Mouse (Mus musculus) E14TG2a.4 (cell line): ENCODE measurements at regions not wholly inside any gene's neighbourhood (a gene's known extent, or its start where the extent isn't known, plus 50 kb on each side); places are given as distances from the start of the nearest gene placed in this dataset.

ENCODE experiments used
- H3K27me3 ChIP-seq: 2 replicates; pipeline ENCODE4 v1.6.1; 2014; ENCODE audit warnings: low read length, control low read depth; ENCODE audit not compliant: insufficient read depth
- H3K36me3 ChIP-seq: 2 replicates; pipeline ENCODE4 v1.6.1; 2014; ENCODE audit warnings: low read length, control low read depth; ENCODE audit not compliant: insufficient read depth
- H3K4me1 ChIP-seq: replicated peaks from 2 replicates; pipeline ENCODE4 v1.6.1; 2014; ENCODE audit warnings: low read depth, low read length, control low read depth
- H3K4me3 ChIP-seq: replicated peaks from 2 replicates; pipeline ENCODE4 v1.5.1; 2014; ENCODE audit warnings: mild to moderate bottlenecking, low read length
- H3K9me3 ChIP-seq: 2 replicates; pipeline ENCODE4 v1.6.1; 2014; ENCODE audit warnings: low read length, control low read depth
- CTCF ChIP-seq: conservative IDR thresholded peaks from 2 replicates; pipeline ENCODE4 v1.5.1; 2014; ENCODE audit warnings: low read length
- NANOG ChIP-seq: IDR thresholded peaks from 2 replicates; pipeline ENCODE4 v1.6.1; 2014; ENCODE audit warnings: borderline replicate concordance, low read length, mixed read lengths
- POU5F1 ChIP-seq: IDR thresholded peaks from 2 replicates; pipeline ENCODE4 v1.6.1; 2014; ENCODE audit warnings: low read length, borderline replicate concordance

GRCm38 (mm10) chr13:83884766-83885543, 337.1 kb upstream of the Tmem161b start:
- H3K27me3 ChIP-seq = no peaks in the 10 kb centered on the region
- TF ChIP-seq POU5F1 (no peak), CTCF (no peak)
- H3K36me3 ChIP-seq = no peaks in the 10 kb centered on the region
- H3K4me1 ChIP-seq = no peaks in the 10 kb centered on the region
- no peak overlapping the region for H3K4me3 ChIP-seq
- H3K9me3 ChIP-seq = no peaks in the 10 kb centered on the region

DNA sequence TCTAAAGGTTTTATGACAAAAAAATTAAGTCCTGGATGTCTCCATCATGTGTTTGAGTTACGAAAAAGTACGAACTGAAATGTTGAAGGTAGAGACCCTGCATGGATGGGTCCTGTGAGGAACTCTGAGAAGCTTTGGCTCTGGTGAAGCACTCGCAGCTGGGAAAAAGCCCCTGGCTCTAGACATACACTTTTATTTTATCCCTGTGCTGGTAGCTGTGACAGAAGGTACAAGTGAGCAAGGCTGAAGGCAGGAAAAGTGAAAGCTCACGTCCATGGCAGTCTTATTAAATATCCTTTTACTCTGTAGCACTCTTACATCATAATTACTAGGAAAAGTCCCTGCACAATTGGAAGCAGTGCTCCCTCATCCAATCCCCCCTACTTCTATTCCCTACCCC, 336.4 kb upstream of the Tmem161b start:
- Histone ChIP-seq H3K36me3 (no peaks in the 10 kb centered on the region), H3K4me3 (no peak overlapping the region), H3K4me1 (no peaks in the 10 kb centered on the region), H3K27me3 (no peaks in the 10 kb centered on the region), H3K9me3 (no peaks in the 10 kb centered on the region)
- no peak for TF ChIP-seq POU5F1
- TF ChIP-seq NANOG = no peak
- TF ChIP-seq CTCF = no peak

DNA sequence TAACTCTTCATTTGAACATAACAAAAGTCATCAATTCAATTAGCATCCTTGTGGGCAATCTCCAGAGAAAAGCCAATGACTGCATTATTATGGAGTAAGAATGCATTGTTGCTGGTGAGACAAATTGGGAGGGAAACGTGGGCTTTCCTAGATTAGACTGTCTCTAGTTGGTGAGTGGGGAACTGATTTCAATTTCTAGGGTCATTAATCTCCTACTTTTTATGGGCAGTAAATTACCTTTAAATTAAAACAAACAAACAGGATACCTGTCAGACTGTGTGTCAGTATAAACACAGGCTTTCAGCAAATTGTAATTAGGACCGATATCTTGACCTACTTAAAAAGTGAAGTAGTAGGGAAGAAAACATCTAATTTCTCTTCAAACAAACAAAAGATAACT, 307.4 kb upstream of the Tmem161b start:
- Histone ChIP-seq H3K4me3 (no peak overlapping the region), H3K4me1 (no peaks in the 10 kb centered on the region), H3K27me3 (no peaks in the 10 kb centered on the region), H3K9me3 (peaks cover 23% of the 10 kb centered on the region), H3K36me3 (no peaks in the 10 kb centered on the region)
- TF ChIP-seq NANOG (no peak), POU5F1 (no peak), CTCF (no peak)

DNA sequence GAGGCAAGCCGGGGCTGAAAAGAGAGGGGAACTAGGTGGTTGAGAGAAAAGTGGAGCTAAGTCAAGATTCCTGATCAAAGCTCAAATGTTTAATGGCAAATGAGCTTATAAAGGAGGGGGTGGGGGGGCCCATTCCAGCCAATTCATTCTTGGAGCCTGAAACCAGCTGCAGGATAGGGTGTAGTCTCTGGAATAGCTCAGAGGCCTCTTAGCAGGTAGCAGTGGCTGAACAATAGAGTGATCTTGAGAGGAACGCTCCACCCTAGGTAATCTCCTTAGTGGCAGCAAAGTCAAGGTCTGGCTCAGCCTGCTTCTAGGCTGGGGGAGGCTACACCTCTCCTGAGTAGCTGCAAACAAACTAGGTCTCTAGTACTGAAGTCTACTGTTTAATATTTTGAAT, 289.3 kb upstream of the Tmem161b start:
- Histone ChIP-seq H3K9me3 (peaks cover 24% of the 10 kb centered on the region), H3K4me1 (no peaks in the 10 kb centered on the region), H3K36me3 (no peaks in the 10 kb centered on the region), H3K27me3 (no peaks in the 10 kb centered on the region), H3K4me3 (no peak overlapping the region)
- TF ChIP-seq CTCF (no peak), POU5F1 (no peak), NANOG (no peak; the same call in 1 of the 2 replicates)

DNA sequence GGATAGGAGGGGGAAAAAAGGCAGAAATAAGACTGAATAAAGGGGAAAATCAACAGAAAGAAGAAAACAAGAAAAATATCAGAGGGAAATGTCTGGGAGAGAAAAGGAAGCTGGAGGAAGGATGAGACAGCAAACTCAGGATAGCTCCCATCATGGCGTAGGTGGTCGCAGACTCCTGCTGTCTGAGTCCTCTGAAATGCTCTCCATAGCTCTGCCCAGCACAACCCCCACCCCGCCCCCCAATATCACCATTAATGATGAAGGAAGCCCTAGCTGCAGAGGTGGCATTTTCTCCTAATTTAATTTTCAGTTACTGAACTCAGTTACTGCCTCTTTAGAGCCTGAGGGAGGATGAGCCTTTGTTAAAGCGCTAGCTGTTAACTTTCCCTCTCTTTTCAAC, 275.6 kb upstream of the Tmem161b start:
- TF ChIP-seq POU5F1 = no peak
- H3K4me3 ChIP-seq = no peak overlapping the region

DNA sequence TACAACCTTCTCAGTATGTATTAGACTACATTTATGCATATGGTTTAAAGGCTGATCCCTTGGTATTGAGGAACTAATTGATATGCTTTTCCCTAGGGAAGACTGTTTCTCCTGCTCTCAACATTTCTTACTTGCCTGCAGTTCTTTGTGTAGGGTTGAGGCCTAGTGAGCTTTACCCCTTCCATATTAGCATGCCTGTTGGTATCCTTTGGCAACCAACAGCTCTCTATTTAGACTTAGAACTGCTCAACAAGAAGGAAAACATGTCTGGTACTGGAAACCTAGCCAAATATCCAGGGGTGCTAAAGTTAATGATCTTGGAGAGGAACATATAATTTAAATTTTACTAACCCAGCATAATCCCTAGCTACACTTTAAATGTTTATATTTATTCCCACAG, 270.9 kb upstream of the Tmem161b start:
- Histone ChIP-seq H3K4me1 (no peaks in the 10 kb centered on the region), H3K36me3 (no peaks in the 10 kb centered on the region), H3K4me3 (no peak overlapping the region)

More for the DNA sequence above, 275.6 kb upstream of the Tmem161b start:
- Histone ChIP-seq H3K4me1 (no peaks in the 10 kb centered on the region), H3K27me3 (no peaks in the 10 kb centered on the region), H3K36me3 (no peaks in the 10 kb centered on the region), H3K9me3 (no peaks in the 10 kb centered on the region)

GRCm38 (mm10) chr13:83951808-83952207, 270.3 kb upstream of the Tmem161b start:
- Histone ChIP-seq H3K9me3 (no peaks in the 10 kb centered on the region), H3K36me3 (no peaks in the 10 kb centered on the region), H3K27me3 (no peaks in the 10 kb centered on the region), H3K4me3 (no peak overlapping the region), H3K4me1 (no peaks in the 10 kb centered on the region)
- no peak for TF ChIP-seq NANOG
- TF ChIP-seq POU5F1 = no peak
- no peak for TF ChIP-seq CTCF

More for the DNA sequence above, 270.9 kb upstream of the Tmem161b start:
- TF ChIP-seq NANOG = no peak
- TF ChIP-seq CTCF = no peak
- TF ChIP-seq POU5F1 = no peak
- H3K27me3 ChIP-seq = no peaks in the 10 kb centered on the region
- no peaks in the 10 kb centered on the region for H3K9me3 ChIP-seq

GRCm38 (mm10) chr13:83952353-83952752, 269.7 kb upstream of the Tmem161b start:
- H3K9me3 ChIP-seq = no peaks in the 10 kb centered on the region
- TF ChIP-seq POU5F1 (no peak), CTCF (no peak), NANOG (no peak)
- H3K36me3 ChIP-seq = no peaks in the 10 kb centered on the region
- H3K4me3 ChIP-seq = no peak overlapping the region
- no peaks in the 10 kb centered on the region for H3K27me3 ChIP-seq
- H3K4me1 ChIP-seq = no peaks in the 10 kb centered on the region

DNA sequence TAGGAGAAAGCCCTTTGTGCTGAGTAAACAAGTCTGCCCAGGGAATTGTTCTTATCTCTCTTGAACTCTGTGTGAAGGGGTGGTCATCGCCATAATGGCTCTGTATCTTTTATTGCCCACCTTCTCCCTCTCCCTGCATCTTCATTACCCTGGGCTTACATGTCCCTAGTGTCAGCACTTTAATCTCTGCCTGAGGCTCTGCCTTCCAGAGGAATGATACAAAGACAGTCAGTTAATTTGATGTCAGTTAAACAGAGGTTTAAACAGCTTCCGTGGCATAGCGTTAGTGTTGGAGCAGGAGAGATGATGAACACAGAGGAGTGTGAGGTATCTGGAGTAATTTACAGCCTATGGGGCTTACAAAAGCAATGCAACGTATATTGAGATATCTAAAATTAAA, 269.2 kb upstream of the Tmem161b start:
- Histone ChIP-seq H3K4me3 (no peak overlapping the region), H3K9me3 (no peaks in the 10 kb centered on the region), H3K27me3 (no peaks in the 10 kb centered on the region), H3K36me3 (no peaks in the 10 kb centered on the region), H3K4me1 (no peaks in the 10 kb centered on the region)
- TF ChIP-seq POU5F1 (no peak), NANOG (no peak), CTCF (no peak)
